Mouse (Mus musculus): ENCODE measurements around the gene Bpnt1. TPM values are rescaled to one million over a fixed set of nuclear protein-coding genes. Genes with fewer than 3 reads are reported as not detected.
A peak's percentile ranks its signal among the peaks of the same experiment; 100 is the strongest.

Gene Bpnt1
- total and polyA plus RNA-seq, 2 experiments from 2014 or later: 24.6 to 34.3 TPM

- no peaks in the 10 kb centered on the region for H3K4me1 ChIP-seq (ENCODE audit: control insufficient read depth, insufficient read depth)
- no peak for DNase-seq (ENCODE audit: low spot score)
- H3K9ac ChIP-seq (replicated peaks; ENCODE audit: low read depth, low read length): no peak overlapping the region
- ATAC-seq (ENCODE audit: insufficient read depth, low read depth): no peak
- H3K4me3 ChIP-seq (ENCODE audit: low read depth, low read length): no peak overlapping the region
- H3K36me3 ChIP-seq (replicated peaks; ENCODE audit: control insufficient read depth, insufficient read depth, low read length): peaks cover 27% of the 10 kb centered on the region
- no peaks in the 10 kb centered on the region for H3K27me3 ChIP-seq (ENCODE audit: control insufficient read depth, insufficient read depth, low read length)
- no peaks in the 10 kb centered on the region for H3K9me3 ChIP-seq (replicated peaks; ENCODE audit: control insufficient read depth, low read length)
- H3K4me2 ChIP-seq (ENCODE audit: low read depth, low read length): no peak overlapping the region
- 96% methylated on average over 12 of the region's 12 CpGs for WGBS
- TF ChIP-seq CTCF (IDR thresholded peaks at IDR 0.05; ENCODE audit: low read depth): no peak
- TF ChIP-seq EP300 (IDR thresholded peaks at IDR 0.05; ENCODE audit: low read depth): no peak
- no peak overlapping the region for H3K27ac ChIP-seq (ENCODE audit: low read depth)
Measured at GRCm38 (mm10) chr1:185306836-185307235, 25.1 kb upstream of the Bpnt1 start.

DNA sequence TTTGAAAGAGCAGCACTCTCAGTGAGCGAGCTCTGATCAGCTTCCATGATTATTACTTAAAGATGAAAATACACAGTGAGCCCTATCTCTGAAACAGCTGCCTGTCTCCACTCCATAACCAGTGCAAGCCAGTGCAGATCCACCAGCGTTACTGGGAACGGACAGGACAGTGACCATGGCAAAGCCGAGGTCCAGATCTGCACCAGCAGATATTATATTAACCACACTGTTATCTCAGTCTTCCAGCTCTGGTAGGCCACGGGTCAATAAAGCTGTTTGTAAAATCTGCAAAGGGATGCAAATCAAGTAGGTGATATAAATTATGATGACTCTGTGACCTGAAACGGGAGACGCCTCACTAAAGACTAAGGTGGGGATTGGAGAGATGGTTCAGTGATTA, 24.3 kb upstream of the Bpnt1 start:
- H3K4me2 ChIP-seq (ENCODE audit: low read depth, low read length): no peak overlapping the region
- peaks cover 19% of the 10 kb centered on the region for H3K36me3 ChIP-seq (replicated peaks; ENCODE audit: control insufficient read depth, insufficient read depth, low read length)
- ATAC-seq (ENCODE audit: insufficient read depth, low read depth) (no peak), DNase-seq (ENCODE audit: low spot score) (no peak)
- H3K27ac ChIP-seq (ENCODE audit: low read depth): no peak overlapping the region
- TF ChIP-seq CTCF (IDR thresholded peaks at IDR 0.05; ENCODE audit: low read depth) (no peak), EP300 (IDR thresholded peaks at IDR 0.05; ENCODE audit: low read depth) (no peak)
- no peaks in the 10 kb centered on the region for H3K9me3 ChIP-seq (replicated peaks; ENCODE audit: control insufficient read depth, low read length)
- H3K4me3 ChIP-seq (ENCODE audit: low read depth, low read length): no peak overlapping the region
- H3K4me1 ChIP-seq (ENCODE audit: control insufficient read depth, insufficient read depth): no peaks in the 10 kb centered on the region; the same call in 1 of the 2 replicates
- no peak overlapping the region for H3K9ac ChIP-seq (replicated peaks; ENCODE audit: low read depth, low read length)
- WGBS: 92% methylated on average over 7 of the region's 7 CpGs
- H3K27me3 ChIP-seq (ENCODE audit: control insufficient read depth, insufficient read depth, low read length): no peaks in the 10 kb centered on the region

- Histone ChIP-seq H3K4me1 (ENCODE audit: control insufficient read depth, insufficient read depth) (no peaks in the 10 kb centered on the region; the same call in 1 of the 2 replicates), H3K4me2 (ENCODE audit: low read depth, low read length) (no peak overlapping the region), H3K9me3 (replicated peaks; ENCODE audit: control insufficient read depth, low read length) (no peaks in the 10 kb centered on the region), H3K9ac (replicated peaks; ENCODE audit: low read depth, low read length) (no peak overlapping the region), H3K4me3 (ENCODE audit: low read depth, low read length) (no peak overlapping the region), H3K36me3 (replicated peaks; ENCODE audit: control insufficient read depth, insufficient read depth, low read length) (peaks cover 18% of the 10 kb centered on the region), H3K27me3 (ENCODE audit: control insufficient read depth, insufficient read depth, low read length) (no peaks in the 10 kb centered on the region), H3K27ac (ENCODE audit: low read depth) (peak overlapping the region; percentile 7; the same call in 1 of the 2 replicates)
- WGBS: 93% methylated on average over 2 of the region's 2 CpGs
- no peak for TF ChIP-seq CTCF (IDR thresholded peaks at IDR 0.05; ENCODE audit: low read depth)
- no peak for TF ChIP-seq EP300 (IDR thresholded peaks at IDR 0.05; ENCODE audit: low read depth)
- ATAC-seq (ENCODE audit: insufficient read depth, low read depth) (no peak), DNase-seq (ENCODE audit: low spot score) (no peak)
Measured at GRCm38 (mm10) chr1:185308334-185308733, 23.6 kb upstream of the Bpnt1 start.

GRCm38 (mm10) chr1:185308908-185309307, 23.0 kb upstream of the Bpnt1 start:
- no peak overlapping the region for H3K9ac ChIP-seq (replicated peaks; ENCODE audit: low read depth, low read length)
- peak; percentile 71 for DNase-seq (ENCODE audit: low spot score)
- H3K27ac ChIP-seq (ENCODE audit: low read depth): peak overlapping the region; percentile 7

GRCm38 (mm10) chr1:185311949-185312348, 20.0 kb upstream of the Bpnt1 start:
- no peaks in the 10 kb centered on the region for H3K9me3 ChIP-seq (replicated peaks; ENCODE audit: control insufficient read depth, low read length)
- peak overlapping the region; percentile 40 for H3K4me2 ChIP-seq (ENCODE audit: low read depth, low read length)
- H3K36me3 ChIP-seq (replicated peaks; ENCODE audit: control insufficient read depth, insufficient read depth, low read length): peaks cover 37% of the 10 kb centered on the region
- TF ChIP-seq EP300 (IDR thresholded peaks at IDR 0.05; ENCODE audit: low read depth) (no peak), CTCF (IDR thresholded peaks at IDR 0.05; ENCODE audit: low read depth) (no peak)
- H3K9ac ChIP-seq (replicated peaks; ENCODE audit: low read depth, low read length): no peak overlapping the region
- H3K4me3 ChIP-seq (ENCODE audit: low read depth, low read length): no peak overlapping the region
- no peaks in the 10 kb centered on the region; the same call in 1 of the 2 replicates for H3K4me1 ChIP-seq (ENCODE audit: control insufficient read depth, insufficient read depth)
- peak; percentile 43; the same call in 1 of the 2 replicates for ATAC-seq (ENCODE audit: insufficient read depth, low read depth)
- DNase-seq (ENCODE audit: low spot score): peak; percentile 53
- H3K27me3 ChIP-seq (ENCODE audit: control insufficient read depth, insufficient read depth, low read length): no peaks in the 10 kb centered on the region
- 22% methylated on average over 9 of the region's 9 CpGs for WGBS
- H3K27ac ChIP-seq (ENCODE audit: low read depth): peak overlapping the region; percentile 45

More at GRCm38 (mm10) chr1:185308908-185309307, 23.0 kb upstream of the Bpnt1 start:
- ATAC-seq (ENCODE audit: insufficient read depth, low read depth): peak; percentile 88
- Histone ChIP-seq H3K27me3 (ENCODE audit: control insufficient read depth, insufficient read depth, low read length) (no peaks in the 10 kb centered on the region), H3K9me3 (replicated peaks; ENCODE audit: control insufficient read depth, low read length) (no peaks in the 10 kb centered on the region), H3K4me2 (ENCODE audit: low read depth, low read length) (0 out of 2 replicates have a peak overlapping the region, but pooled peaks have one; percentile 13), H3K4me1 (ENCODE audit: control insufficient read depth, insufficient read depth) (no peaks in the 10 kb centered on the region; the same call in 1 of the 2 replicates), H3K4me3 (ENCODE audit: low read depth, low read length) (no peak overlapping the region), H3K36me3 (replicated peaks; ENCODE audit: control insufficient read depth, insufficient read depth, low read length) (peaks cover 24% of the 10 kb centered on the region)
- no peak for TF ChIP-seq EP300 (IDR thresholded peaks at IDR 0.05; ENCODE audit: low read depth)
- TF ChIP-seq CTCF (IDR thresholded peaks at IDR 0.05; ENCODE audit: low read depth): no peak
- 24% methylated on average over 4 of the region's 4 CpGs for WGBS

DNA sequence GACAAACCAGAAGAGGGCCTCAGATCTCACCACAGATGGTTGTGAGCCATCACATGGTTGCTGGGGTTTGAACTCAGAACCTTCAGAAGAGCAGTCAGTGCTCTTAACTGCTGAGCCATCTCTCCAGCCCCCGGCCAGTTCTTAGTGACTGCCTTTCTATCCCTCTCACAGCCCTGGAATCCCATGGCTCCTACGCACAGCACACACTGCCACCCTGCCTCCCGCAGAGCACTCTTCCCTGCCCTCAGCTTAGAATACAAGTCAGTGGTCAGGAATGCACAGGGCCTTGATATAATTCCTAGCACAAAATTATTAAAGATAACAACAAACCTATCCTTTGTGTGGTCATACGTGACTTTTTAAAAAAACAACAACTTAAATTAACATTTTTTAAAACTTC, 17.4 kb upstream of the Bpnt1 start:
- Histone ChIP-seq H3K4me1 (ENCODE audit: control insufficient read depth, insufficient read depth) (no peaks in the 10 kb centered on the region; the same call in 1 of the 2 replicates), H3K27me3 (ENCODE audit: control insufficient read depth, insufficient read depth, low read length) (no peaks in the 10 kb centered on the region), H3K36me3 (replicated peaks; ENCODE audit: control insufficient read depth, insufficient read depth, low read length) (peaks cover 45% of the 10 kb centered on the region), H3K4me3 (ENCODE audit: low read depth, low read length) (no peak overlapping the region), H3K9ac (replicated peaks; ENCODE audit: low read depth, low read length) (no peak overlapping the region), H3K4me2 (ENCODE audit: low read depth, low read length) (no peak overlapping the region), H3K9me3 (replicated peaks; ENCODE audit: control insufficient read depth, low read length) (no peaks in the 10 kb centered on the region), H3K27ac (ENCODE audit: low read depth) (no peak overlapping the region)
- ATAC-seq (ENCODE audit: insufficient read depth, low read depth) (no peak), DNase-seq (ENCODE audit: low spot score) (no peak)
- WGBS: 77% methylated on average over 4 of the region's 4 CpGs
- TF ChIP-seq CTCF (IDR thresholded peaks at IDR 0.05; ENCODE audit: low read depth): no peak
- no peak for TF ChIP-seq EP300 (IDR thresholded peaks at IDR 0.05; ENCODE audit: low read depth)

Measured in heart, postnatal 0 days (tissue).